Mouse (Mus musculus) intestine, postnatal 0 days (tissue): Measurements from ENCODE around the gene Mesd. TPM values are rescaled to one million over a fixed set of nuclear protein-coding genes. Genes with fewer than 3 reads are reported as not detected.

Experiments
- ATAC-seq: fragments of 200-750 bp; cut with Nextera tagmentation; 2 replicates; pipeline ENCODE4 v1.8.0; 2017; ENCODE audit warnings: mild to moderate bottlenecking, moderate TSS enrichment, moderate library complexity
- H3K27ac ChIP-seq: fragments of 300-500 bp; sonication (generic); 2 replicates; pipeline ENCODE4 v1.5.1; 2014; ENCODE audit warnings: mild to moderate bottlenecking, low read depth, low read length, moderate library complexity
- H3K27me3 ChIP-seq: fragments of 300-500 bp; sonication (generic); replicated peaks from 2 replicates; pipeline ENCODE4 v1.6.1; 2014; ENCODE audit warnings: low read length, mixed read lengths; ENCODE audit not compliant: control insufficient read depth, insufficient read depth
- H3K36me3 ChIP-seq: fragments of 300-500 bp; sonication (generic); 2 replicates; pipeline ENCODE4 v1.6.1; 2014; ENCODE audit warnings: mild to moderate bottlenecking, moderate library complexity; ENCODE audit not compliant: control insufficient read depth, insufficient read depth
- H3K4me1 ChIP-seq: fragments of 300-500 bp; sonication (generic); replicated peaks from 2 replicates; pipeline ENCODE4 v1.6.1; 2014; ENCODE audit warnings: antibody characterized with exemption, low read length, mixed read lengths; ENCODE audit not compliant: control insufficient read depth, insufficient read depth
- H3K4me2 ChIP-seq: fragments of 300-500 bp; sonication (generic); replicated peaks from 2 replicates; pipeline ENCODE4 v1.6.1; 2014; ENCODE audit warnings: low read depth, mild to moderate bottlenecking, moderate library complexity
- H3K4me3 ChIP-seq: fragments of 300-500 bp; sonication (generic); 2 replicates; pipeline ENCODE4 v1.5.1; 2014; ENCODE audit warnings: low read depth, low read length
- H3K9ac ChIP-seq: fragments of 300-500 bp; sonication (generic); 2 replicates; pipeline ENCODE4 v1.6.1; 2014; ENCODE audit warnings: mild to moderate bottlenecking, low read depth, low read length
- H3K9me3 ChIP-seq: fragments of 300-500 bp; sonication (generic); 2 replicates; pipeline ENCODE4 v1.6.1; 2016; ENCODE audit warnings: mixed run types; ENCODE audit not compliant: control insufficient read depth
- CTCF ChIP-seq: sonication (generic); IDR thresholded peaks from 2 replicates; pipeline ENCODE4 v1.5.1; 2016; ENCODE audit warnings: low read depth, mild to moderate bottlenecking, control low read depth, antibody characterized with exemption, moderate library complexity
- WGBS: fragments of 180-500 bp; shearing (Covaris S2); extraction: QIAGEN DNeasy Blood & Tissue Kit; methylation state at CpG from one replicate; pipeline ENCODE4 v1.1.7; 2014; 5-methylcytosine and 5-hydroxymethylcytosine counted together
- polyA plus RNA-seq: library from polyadenylated mRNA; unstranded; fragments of >200 nt; fragmentation: Nextera tagmentation; extraction: Ambion mirVana; gene quantifications from 2 replicates; pipeline ENCODE4 v1.2.1, GENCODE M21; 2015

Gene Mesd
- polyA plus RNA-seq, 1 experiment from 2014 or later: 55.0 TPM

- 69% methylated on average over 4 of the region's 4 CpGs for WGBS
- TF ChIP-seq CTCF: no peak
- Histone ChIP-seq H3K27me3 (no peaks in the 10 kb centered on the region), H3K27ac (no peak overlapping the region), H3K4me1 (no peaks in the 10 kb centered on the region), H3K9me3 (no peaks in the 10 kb centered on the region), H3K9ac (no peak overlapping the region), H3K4me2 (no peak overlapping the region), H3K4me3 (no peak overlapping the region), H3K36me3 (no peaks in the 10 kb centered on the region)
- ATAC-seq: no peak
These were observed 36.0 kb downstream of the Mesd start for GRCm38 (mm10) chr7:83920241-83920640.

- Histone ChIP-seq H3K27me3 (no peaks in the 10 kb centered on the region), H3K9ac (no peak overlapping the region), H3K36me3 (no peaks in the 10 kb centered on the region), H3K4me1 (no peaks in the 10 kb centered on the region), H3K9me3 (no peaks in the 10 kb centered on the region), H3K4me2 (no peak overlapping the region), H3K27ac (no peak overlapping the region), H3K4me3 (no peak overlapping the region)
- WGBS: 38% methylated on average over 3 of the region's 3 CpGs
- no peak for ATAC-seq
- no peak for TF ChIP-seq CTCF
These were observed 37.4 kb downstream of the Mesd start for GRCm38 (mm10) chr7:83921637-83922036.

GRCm38 (mm10) chr7:83939017-83939721, 54.9 kb downstream of the Mesd start:
- H3K36me3 ChIP-seq: no peaks in the 10 kb centered on the region
- WGBS: 73% methylated on average over 3 of the region's 3 CpGs
- no peak for ATAC-seq
- H3K9me3 ChIP-seq: no peaks in the 10 kb centered on the region
- no peak overlapping the region for H3K4me3 ChIP-seq
- H3K27ac ChIP-seq: no peak overlapping the region
- H3K27me3 ChIP-seq: no peaks in the 10 kb centered on the region
- no peaks in the 10 kb centered on the region for H3K4me1 ChIP-seq
- no peak overlapping the region for H3K4me2 ChIP-seq
- no peak for TF ChIP-seq CTCF
- H3K9ac ChIP-seq: no peak overlapping the region

- H3K27ac ChIP-seq: no peak overlapping the region
- no peaks in the 10 kb centered on the region for H3K4me1 ChIP-seq
- no peak for ATAC-seq
- TF ChIP-seq CTCF: no peak
- no peaks in the 10 kb centered on the region for H3K9me3 ChIP-seq
- no peak overlapping the region for H3K4me2 ChIP-seq
- no peak overlapping the region for H3K4me3 ChIP-seq
- H3K36me3 ChIP-seq: no peaks in the 10 kb centered on the region
- H3K27me3 ChIP-seq: no peaks in the 10 kb centered on the region
- H3K9ac ChIP-seq: no peak overlapping the region
- WGBS: 65% methylated on average over 2 of the region's 2 CpGs
These were observed 55.9 kb downstream of the Mesd start for GRCm38 (mm10) chr7:83940136-83940535.

- H3K27me3 ChIP-seq: no peaks in the 10 kb centered on the region
- no peak overlapping the region for H3K4me3 ChIP-seq
- H3K27ac ChIP-seq: no peak overlapping the region
- no peak overlapping the region for H3K4me2 ChIP-seq
- H3K36me3 ChIP-seq: no peaks in the 10 kb centered on the region
- no peaks in the 10 kb centered on the region for H3K9me3 ChIP-seq
- H3K9ac ChIP-seq: no peak overlapping the region
- 84% methylated on average over 8 of the region's 8 CpGs for WGBS
- ATAC-seq: no peak
- TF ChIP-seq CTCF: no peak
- H3K4me1 ChIP-seq: no peaks in the 10 kb centered on the region
These were observed 57.4 kb downstream of the Mesd start for GRCm38 (mm10) chr7:83941701-83942101.

- H3K27me3 ChIP-seq: no peaks in the 10 kb centered on the region
- no peak for ATAC-seq
- no peaks in the 10 kb centered on the region for H3K4me1 ChIP-seq
- TF ChIP-seq CTCF: no peak
- no peak overlapping the region for H3K9ac ChIP-seq
- 52% methylated on average over 7 of the region's 7 CpGs for WGBS
- no peak overlapping the region for H3K27ac ChIP-seq
- no peaks in the 10 kb centered on the region for H3K9me3 ChIP-seq
- H3K36me3 ChIP-seq: no peaks in the 10 kb centered on the region
- H3K4me2 ChIP-seq: no peak overlapping the region
- H3K4me3 ChIP-seq: no peak overlapping the region
These were observed 64.5 kb downstream of the Mesd start for GRCm38 (mm10) chr7:83948743-83949142.
